Mouse (Mus musculus): Measurements from ENCODE around the gene Gga1.

DNA sequence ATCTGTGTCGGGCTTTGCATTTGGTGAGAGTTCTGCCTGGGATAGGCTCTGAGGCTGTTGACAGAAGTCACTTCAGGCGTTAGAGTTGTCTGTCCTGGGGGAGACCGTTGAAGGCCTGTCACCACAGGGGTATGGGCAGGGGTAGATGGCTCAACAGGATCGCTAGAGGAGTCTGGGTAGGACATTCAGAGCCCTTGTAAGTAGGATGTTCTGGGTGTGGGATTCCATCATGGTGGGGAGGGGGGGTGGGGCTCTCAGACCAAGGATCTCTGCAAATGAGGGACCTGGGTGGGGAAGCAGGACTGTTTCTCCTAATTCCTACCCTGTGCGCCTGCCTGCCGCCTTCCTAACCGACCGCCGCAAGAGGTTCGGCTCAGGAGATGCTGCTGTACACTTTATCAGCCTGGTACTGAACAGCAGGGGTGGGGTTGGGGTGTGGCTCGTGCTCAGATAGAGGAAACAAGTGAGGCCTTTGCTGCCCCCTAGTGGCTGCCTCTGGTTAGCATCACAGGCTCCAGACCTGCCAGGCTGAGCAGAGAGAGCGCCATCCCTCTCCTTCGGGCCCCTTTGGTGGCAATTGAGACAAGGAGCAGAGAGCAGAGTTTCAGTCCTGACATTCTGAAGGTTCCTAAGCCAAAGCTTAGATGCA, 25.4 kb upstream of the Gga1 start:
- TF ChIP-seq POLR2A (IDR thresholded peaks at IDR 0.05; ENCODE audit: control insufficient read depth, low read depth, low read length) (no peak), CTCF (IDR thresholded peaks at IDR 0.05; ENCODE audit: control insufficient read depth, insufficient read depth, insufficient replicate concordance, low read depth, low read length) (peak; percentile 92)

Data from testis, adult 2 months (tissue).